Mouse (Mus musculus) embryonic fibroblast, embryonic 13.5 days (primary cell): ENCODE results near the gene Fam213b.

ENCODE experiments used
- CTCF ChIP-seq: IDR thresholded peaks from 2 replicates; pipeline ENCODE4 v1.5.1; 2011; ENCODE audit warnings: mild to moderate bottlenecking, control low read depth, low read length, moderate library complexity, borderline replicate concordance; ENCODE audit not compliant: insufficient read depth
- POLR2A ChIP-seq: IDR thresholded peaks from 2 replicates; pipeline ENCODE4 v1.6.1; 2011; ENCODE audit warnings: low read depth, mild to moderate bottlenecking, control low read depth, low read length, moderate library complexity

DNA sequence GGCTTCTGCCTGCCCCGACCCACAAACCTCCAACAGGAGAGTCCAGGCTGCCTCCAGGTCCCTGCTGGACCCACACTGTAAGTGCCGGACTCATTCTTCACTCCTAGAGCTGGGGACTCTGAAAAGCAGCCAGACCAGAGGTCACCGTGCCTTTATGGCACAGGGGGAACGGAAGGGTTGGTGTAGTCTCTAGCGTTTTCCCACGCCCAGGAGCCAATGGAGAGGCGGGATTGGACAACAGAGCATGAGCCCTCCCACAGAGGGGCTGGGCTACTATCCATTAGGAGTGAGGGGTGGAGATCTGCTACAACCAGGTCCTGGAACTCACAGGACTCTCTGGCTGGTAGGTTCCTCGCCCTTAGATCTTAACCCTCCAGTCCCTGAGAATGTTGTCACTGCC lies 47.4 kb upstream of the Fam213b start:
- TF ChIP-seq POLR2A: no peak
- TF ChIP-seq CTCF: no peak
